Mouse (Mus musculus): Measurements from ENCODE around the gene Olfr237-ps1.
"Not testable (repeated sequence)": the region's sequence is repeated elsewhere in the genome, so short reads cannot be mapped to it uniquely, and the experiment has no call there.

Gene Olfr237-ps1

GRCm38 (mm10) chr6:43146267-43146666 lies at the start of gene Olfr237-ps1:
Olfr237-ps1 (plus strand) TSS chr6:43146567.
- DNase-seq: not testable (repeated sequence)

GRCm38 (mm10) chr6:43106069-43106468 lies 40.3 kb upstream of the Olfr237-ps1 start, which contains the start of gene Olfr441:
Olfr441 (plus strand) TSS chr6:43106369.
- DNase-seq: not testable (repeated sequence)

GRCm38 (mm10) chr6:43159502-43159901 lies 13.1 kb downstream of the Olfr237-ps1 start:
- DNase-seq: peak; percentile 9

GRCm38 (mm10) chr6:43162982-43163381 lies 16.6 kb downstream of the Olfr237-ps1 start, which contains the start of gene Olfr437:
Olfr437 (plus strand) TSS chr6:43163282.
- no peak for DNase-seq

GRCm38 (mm10) chr6:43167246-43167645 lies 20.9 kb downstream of the Olfr237-ps1 start:
- DNase-seq: peak; percentile 5

GRCm38 (mm10) chr6:43171840-43172239 lies 25.5 kb downstream of the Olfr237-ps1 start, which contains the start of gene Olfr13:
Olfr13 (plus strand) TSS chr6:43172140.
- DNase-seq: no peak

- no peak for DNase-seq
Observed at GRCm38 (mm10) chr6:43178129-43178528, 31.8 kb downstream of the Olfr237-ps1 start.

- DNase-seq: no peak
Observed at GRCm38 (mm10) chr6:43178584-43179501, 32.5 kb downstream of the Olfr237-ps1 start.

- no peak for DNase-seq
Observed at GRCm38 (mm10) chr6:43190986-43191385, 44.6 kb downstream of the Olfr237-ps1 start.

- no peak for DNase-seq
Observed at GRCm38 (mm10) chr6:43196781-43197180, 50.4 kb downstream of the Olfr237-ps1 start, which contains the start of gene Olfr435. Olfr435 (plus strand) TSS chr6:43197146.

- DNase-seq: no peak
Observed at GRCm38 (mm10) chr6:43198094-43198493, 51.7 kb downstream of the Olfr237-ps1 start.

GRCm38 (mm10) chr6:43202786-43203185 lies 56.4 kb downstream of the Olfr237-ps1 start:
- no peak for DNase-seq

- DNase-seq: no peak
Observed at GRCm38 (mm10) chr6:43205355-43205754, 59.0 kb downstream of the Olfr237-ps1 start.
